14 mouse cellular contexts compared by ENCODE assay signal in genomic region chr3:121872685-121873084, GRCm38 (mm10).
"Had no signal": no experiment of that assay in that cellular context is flagged by ENCODE, and none has a peak within 500 bp of the region (broad histone marks: within the 10 kb centered on the region; RNA-seq: fewer than 3 reads in every experiment).

No protein-coding gene starts in this region.

- DNase-seq: lung, adult 18-20 months; lung, embryonic 14.5 days; lung, postnatal 10 days; lung, postnatal 4 days; midbrain, embryonic 14.5 days; right cerebral cortex, postnatal 25 days; right cerebral cortex, postnatal 4 days; spleen, adult 18-20 months; thymus, adult 18-20 months; thymus, postnatal 14 days; thymus, postnatal 36 days had no signal

- H3K27ac ChIP-seq: midbrain, embryonic 10.5 days; midbrain, embryonic 12.5 days; neural tube, embryonic 12.5 days had no signal

- H3K4me3 ChIP-seq: midbrain, embryonic 10.5 days; midbrain, embryonic 12.5 days; neural tube, embryonic 12.5 days had no signal

- H3K4me1 ChIP-seq: midbrain, embryonic 10.5 days; midbrain, embryonic 12.5 days; neural tube, embryonic 12.5 days had no signal
